Mouse (Mus musculus): ENCODE measurements at regions not wholly inside any gene's neighbourhood (a gene's known extent, or its start where the extent isn't known, plus 50 kb on each side); places are given as distances from the start of the nearest gene placed in this dataset.

GRCm38 (mm10) chr13:107303878-107304277 is 282.0 kb upstream of the Kif2a start:
- no peak for TF ChIP-seq GATA4 (IDR thresholded peaks at IDR 0.05; ENCODE audit: insufficient replicate concordance, low read length)

GRCm38 (mm10) chr13:107303322-107303721 is 281.4 kb upstream of the Kif2a start:
- TF ChIP-seq GATA4 (IDR thresholded peaks at IDR 0.05; ENCODE audit: insufficient replicate concordance, low read length) = no peak

DNA sequence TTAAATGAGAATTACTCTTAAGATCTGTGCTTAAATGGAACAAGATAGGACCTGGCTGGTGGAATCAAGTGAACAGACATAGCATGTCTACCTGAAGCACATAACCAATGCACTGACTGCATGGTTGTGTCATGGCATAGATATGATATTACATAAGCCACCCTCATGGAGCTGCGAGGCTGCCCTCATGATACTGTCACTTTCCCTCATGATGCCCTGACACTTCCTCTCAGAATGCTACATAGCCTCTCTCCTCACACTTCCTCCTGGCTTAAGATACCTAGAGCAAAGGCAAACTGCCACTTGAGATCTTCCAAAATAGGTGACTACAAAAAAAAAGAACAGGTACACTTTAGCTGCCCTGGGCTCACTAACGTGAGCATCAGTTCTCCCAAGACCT is 278.9 kb upstream of the Kif2a start:
- TF ChIP-seq GATA4 (IDR thresholded peaks at IDR 0.05; ENCODE audit: insufficient replicate concordance, low read length) = no peak

DNA sequence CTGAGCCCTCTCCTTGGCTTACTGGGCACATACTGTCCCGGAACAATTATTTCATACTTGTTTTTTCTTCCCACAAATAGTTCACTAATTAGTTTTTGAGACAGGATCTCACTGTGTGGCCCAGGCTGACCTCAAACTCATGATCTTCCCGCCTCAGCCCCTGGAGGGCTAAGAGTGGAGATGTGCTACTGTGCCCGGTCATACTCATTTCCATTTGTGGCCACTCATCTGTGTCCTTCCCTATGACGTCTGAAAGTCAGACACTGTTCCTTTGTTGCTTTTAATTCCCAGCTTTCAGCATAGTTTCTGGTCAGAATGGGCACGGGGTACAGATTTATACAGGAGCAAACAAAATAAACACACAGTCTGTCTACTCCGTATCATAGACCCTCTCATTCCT is 242.7 kb upstream of the Kif2a start:
- TF ChIP-seq GATA4 (IDR thresholded peaks at IDR 0.05; ENCODE audit: insufficient replicate concordance, low read length) = no peak

DNA sequence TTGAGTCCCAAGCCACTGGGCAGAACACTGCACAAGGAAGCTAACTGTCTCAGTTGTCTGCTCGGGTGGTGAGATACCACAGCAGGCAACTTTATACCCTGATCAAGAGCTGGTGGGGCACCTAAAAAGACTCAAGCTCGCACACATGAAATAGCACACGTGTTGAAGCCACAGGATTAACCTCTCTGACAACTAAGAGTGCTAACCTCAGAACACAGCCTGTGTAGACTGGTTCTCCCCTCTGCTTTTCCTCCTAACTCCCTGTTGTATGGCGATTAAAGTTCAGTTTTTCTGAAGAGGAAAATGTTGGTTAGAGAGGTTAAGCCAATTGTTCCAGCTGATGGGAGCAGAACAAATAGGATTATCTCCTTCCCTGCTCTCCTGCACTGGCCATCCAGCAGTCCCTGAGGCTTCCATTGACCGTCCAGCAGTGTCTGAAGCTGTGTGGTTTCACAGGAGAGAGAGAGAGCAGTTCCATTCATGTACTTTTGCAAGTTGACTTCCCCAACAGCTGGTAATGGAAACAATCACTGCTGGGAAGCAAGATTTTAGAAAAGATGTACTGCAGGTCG is 239.6 kb upstream of the Kif2a start:
- no peak for TF ChIP-seq GATA4 (IDR thresholded peaks at IDR 0.05; ENCODE audit: insufficient replicate concordance, low read length)

- TF ChIP-seq GATA4 (IDR thresholded peaks at IDR 0.05; ENCODE audit: insufficient replicate concordance, low read length) = no peak
Measured at GRCm38 (mm10) chr13:107260274-107260673, 238.3 kb upstream of the Kif2a start.

GRCm38 (mm10) chr13:107247792-107248505 is 226.0 kb upstream of the Kif2a start:
- TF ChIP-seq GATA4 (IDR thresholded peaks at IDR 0.05; ENCODE audit: insufficient replicate concordance, low read length) = no peak

- no peak for TF ChIP-seq GATA4 (IDR thresholded peaks at IDR 0.05; ENCODE audit: insufficient replicate concordance, low read length)
Measured at GRCm38 (mm10) chr13:107246956-107247751, 225.2 kb upstream of the Kif2a start.

- TF ChIP-seq GATA4 (IDR thresholded peaks at IDR 0.05; ENCODE audit: insufficient replicate concordance, low read length) = no peak
Measured at GRCm38 (mm10) chr13:107244173-107244572, 222.2 kb upstream of the Kif2a start.

DNA sequence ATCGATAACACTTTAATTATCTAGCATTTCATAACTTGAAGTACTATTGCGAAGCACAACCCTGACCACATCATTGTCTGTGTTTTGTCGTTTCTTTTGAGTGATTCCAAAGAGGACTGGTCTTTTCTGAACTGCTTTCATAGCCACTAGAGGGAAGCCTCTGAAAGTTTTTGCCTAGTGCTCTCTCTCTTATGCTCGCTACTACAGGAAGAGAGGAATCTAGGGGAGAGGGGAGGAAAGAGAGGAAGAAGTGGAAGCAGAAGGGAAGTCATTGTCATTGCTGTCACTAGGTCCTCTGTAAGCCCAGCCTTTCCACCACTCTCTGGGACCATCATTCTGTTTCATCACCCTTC is 217.1 kb upstream of the Kif2a start:
- TF ChIP-seq GATA4 (IDR thresholded peaks at IDR 0.05; ENCODE audit: insufficient replicate concordance, low read length) = no peak

- TF ChIP-seq GATA4 (IDR thresholded peaks at IDR 0.05; ENCODE audit: insufficient replicate concordance, low read length) = no peak
Measured at GRCm38 (mm10) chr13:107238364-107239034, 216.6 kb upstream of the Kif2a start.

DNA sequence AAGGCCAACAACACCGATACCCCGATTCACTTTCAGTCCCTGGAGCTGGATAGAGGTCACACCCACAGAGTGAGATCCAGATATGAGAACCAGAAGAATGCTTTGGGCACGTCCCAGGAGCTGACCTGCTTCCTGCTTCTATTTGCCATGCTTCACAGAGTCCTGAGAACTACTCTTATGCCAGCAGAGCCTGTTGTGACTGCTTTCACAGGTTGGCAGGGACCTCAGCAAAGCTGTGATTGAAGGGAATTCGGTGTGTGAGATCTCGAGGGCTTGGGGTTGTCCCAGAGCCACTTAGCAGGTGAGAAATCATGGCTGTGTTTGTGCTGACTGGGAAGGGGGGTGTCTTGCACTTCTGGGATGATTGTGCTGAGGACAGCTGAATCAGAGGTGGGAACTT is 197.5 kb upstream of the Kif2a start:
- no peak for TF ChIP-seq GATA4 (IDR thresholded peaks at IDR 0.05; ENCODE audit: insufficient replicate concordance, low read length)

DNA sequence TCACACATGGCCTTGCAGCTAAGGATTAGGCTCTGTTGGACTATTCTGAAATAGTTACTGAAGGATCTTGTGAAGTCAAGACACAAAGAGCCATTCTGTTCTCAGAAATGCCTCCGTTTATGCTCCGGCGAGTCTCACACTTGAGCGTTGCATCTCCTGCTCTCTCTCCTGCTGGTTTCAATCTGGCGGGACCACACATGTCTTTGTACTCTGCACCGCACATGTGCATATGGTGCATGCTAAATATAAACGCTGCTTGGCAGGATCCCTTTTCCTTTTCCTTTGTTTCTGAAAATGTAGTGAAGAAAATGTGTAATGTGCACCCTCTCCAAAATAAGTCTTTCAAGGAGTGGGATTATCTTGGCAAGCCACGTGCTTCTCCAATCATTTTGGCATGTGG is 196.4 kb upstream of the Kif2a start:
- no peak for TF ChIP-seq GATA4 (IDR thresholded peaks at IDR 0.05; ENCODE audit: insufficient replicate concordance, low read length)

DNA sequence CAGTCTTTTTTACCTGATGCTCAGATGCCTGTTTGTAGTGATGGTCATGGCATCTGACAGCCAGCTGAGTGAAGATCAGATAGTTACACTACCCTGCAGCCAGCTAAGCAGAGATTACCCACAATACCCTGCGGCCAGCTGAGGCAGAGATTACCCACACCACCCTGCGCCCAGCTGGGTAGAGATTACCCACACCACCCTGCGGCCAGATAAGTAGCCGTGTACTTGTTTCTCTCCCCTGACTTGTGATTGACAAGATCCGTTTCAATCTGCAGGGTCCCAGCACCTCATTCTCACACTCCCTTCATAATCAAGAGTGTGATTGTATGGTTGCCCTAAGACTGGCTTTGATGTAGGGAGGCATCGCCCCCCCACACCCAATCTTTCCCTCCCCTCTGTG is 195.9 kb upstream of the Kif2a start:
- no peak for TF ChIP-seq GATA4 (IDR thresholded peaks at IDR 0.05; ENCODE audit: insufficient replicate concordance, low read length)

DNA sequence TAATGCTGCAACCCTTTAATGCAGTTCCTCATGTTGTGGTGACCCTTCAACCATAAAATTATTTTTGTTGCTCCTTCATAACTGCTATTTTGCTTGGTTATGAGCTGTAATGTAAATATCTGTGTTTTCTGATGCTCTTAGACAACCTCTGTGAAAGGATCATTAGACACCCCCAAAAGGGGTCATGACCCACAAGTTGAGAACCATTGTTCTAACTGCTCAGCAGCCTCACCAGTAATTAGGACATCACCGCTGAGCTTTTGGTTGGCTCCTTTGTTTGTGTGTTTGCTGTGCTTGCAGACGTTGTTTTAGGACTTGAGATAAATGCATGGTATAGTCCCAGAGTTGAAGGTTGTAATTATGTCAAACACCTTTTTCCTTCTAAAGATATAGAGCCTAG is 191.4 kb upstream of the Kif2a start:
- no peak for TF ChIP-seq GATA4 (IDR thresholded peaks at IDR 0.05; ENCODE audit: insufficient replicate concordance, low read length)

GRCm38 (mm10) chr13:107210676-107211075 is 188.8 kb upstream of the Kif2a start:
- no peak for TF ChIP-seq GATA4 (IDR thresholded peaks at IDR 0.05; ENCODE audit: insufficient replicate concordance, low read length)
